Mouse (Mus musculus): Measurements from ENCODE around the gene Prr19.

DNA sequence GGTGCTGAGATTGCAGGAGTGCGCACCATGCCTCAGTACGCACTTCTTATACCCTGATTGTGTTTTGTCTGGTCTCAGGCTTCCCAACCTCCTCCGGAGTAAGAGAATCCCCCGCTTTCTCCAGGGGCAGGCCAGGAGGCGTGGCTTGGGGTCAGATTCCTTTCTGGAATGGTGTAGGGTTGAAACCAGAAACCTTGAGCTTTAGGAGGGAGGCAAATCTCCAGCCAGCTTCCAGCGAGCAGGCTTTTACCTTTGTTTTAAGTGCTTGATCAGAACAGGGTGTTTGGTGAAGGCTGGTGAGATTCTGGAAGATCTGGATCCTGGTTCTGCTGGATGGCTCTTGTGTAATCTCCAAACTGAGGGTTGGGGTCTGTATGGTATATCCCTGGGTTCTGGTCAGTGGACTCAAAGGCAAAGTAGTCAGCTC lies 20.9 kb downstream of the Prr19 start:
- no peak for TF ChIP-seq POLR2A (IDR thresholded peaks at IDR 0.05; ENCODE audit: extremely low read depth, insufficient read depth, low read length)
- TF ChIP-seq CTCF (IDR thresholded peaks at IDR 0.05; ENCODE audit: low read depth, low read length), result no peak
